Mouse (Mus musculus) spleen, adult 2 months (tissue): ENCODE results near the gene Cdk9.

Experiments used
- CTCF ChIP-seq: fragments of 200-500 bp; IDR thresholded peaks from 2 replicates; pipeline ENCODE4 v1.5.1; 2011; ENCODE audit warnings: mild to moderate bottlenecking, inconsistent platforms; ENCODE audit not compliant: insufficient read depth, insufficient read length, insufficient replicate concordance; ENCODE audit errors: extremely low read depth
- POLR2A ChIP-seq: fragments of 200-500 bp; IDR thresholded peaks from 2 replicates; pipeline ENCODE4 v1.6.1; 2011; ENCODE audit warnings: low read depth, low read length, inconsistent platforms

DNA sequence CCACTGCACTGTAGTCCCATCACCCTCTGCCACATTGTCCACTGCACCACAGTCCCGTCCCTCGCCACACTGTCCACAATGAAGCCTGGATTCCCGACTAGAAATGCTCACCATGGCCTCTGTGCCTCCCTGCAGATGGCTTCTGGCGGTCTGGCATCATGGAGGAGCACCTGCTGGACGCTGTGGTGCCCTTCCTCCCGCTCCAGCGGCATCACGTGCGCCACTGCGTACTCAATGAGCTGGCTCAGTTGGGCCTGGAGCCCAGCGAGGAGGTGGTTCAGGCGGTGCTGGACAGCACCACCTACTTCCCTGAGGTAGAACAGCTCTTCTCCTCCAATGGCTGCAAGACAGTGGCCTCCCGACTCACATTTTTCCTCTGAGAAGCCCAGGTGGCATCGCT, 48.5 kb upstream of the Cdk9 start:
- no peak for TF ChIP-seq CTCF
- TF ChIP-seq POLR2A = no peak
